Mouse (Mus musculus): Measurements from ENCODE around the gene Armcx1.
"Not testable (repeated sequence)": the region's sequence is repeated elsewhere in the genome, so short reads cannot be mapped to it uniquely, and the experiment has no call there.

The Armcx1 gene

GRCm38 (mm10) chrX:134763428-134764198 lies 45.9 kb downstream of the Armcx1 start:
- not testable (repeated sequence) for DNase-seq
